Mouse (Mus musculus) cerebellum, adult 8-10 months (tissue): ENCODE data around the gene Itpr2.

Source experiments
- DNase-seq: peaks from one replicate; pipeline ENCODE4 v3.0.0; 2022

Itpr2 gene

DNA sequence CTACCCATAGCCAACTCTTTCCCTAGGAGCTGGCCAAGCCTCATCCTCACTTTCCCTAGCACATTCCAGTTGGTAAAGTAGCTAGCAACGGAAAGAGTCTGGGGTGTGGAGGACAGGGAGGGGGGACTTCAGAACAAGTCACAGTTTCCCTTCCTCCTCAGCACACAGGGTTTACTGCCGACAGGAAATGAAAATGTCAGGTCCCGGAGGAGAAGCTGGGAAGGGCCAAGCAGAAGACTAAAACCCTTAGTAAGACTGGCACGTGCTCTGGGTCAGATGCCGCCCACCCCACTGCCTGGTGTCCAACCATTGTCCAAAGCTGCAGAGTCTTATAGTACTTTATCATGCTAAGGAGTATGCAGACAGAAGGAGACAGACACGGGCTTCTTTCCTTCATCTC lies 293.0 kb downstream of the Itpr2 start:
- DNase-seq = no peak

DNA sequence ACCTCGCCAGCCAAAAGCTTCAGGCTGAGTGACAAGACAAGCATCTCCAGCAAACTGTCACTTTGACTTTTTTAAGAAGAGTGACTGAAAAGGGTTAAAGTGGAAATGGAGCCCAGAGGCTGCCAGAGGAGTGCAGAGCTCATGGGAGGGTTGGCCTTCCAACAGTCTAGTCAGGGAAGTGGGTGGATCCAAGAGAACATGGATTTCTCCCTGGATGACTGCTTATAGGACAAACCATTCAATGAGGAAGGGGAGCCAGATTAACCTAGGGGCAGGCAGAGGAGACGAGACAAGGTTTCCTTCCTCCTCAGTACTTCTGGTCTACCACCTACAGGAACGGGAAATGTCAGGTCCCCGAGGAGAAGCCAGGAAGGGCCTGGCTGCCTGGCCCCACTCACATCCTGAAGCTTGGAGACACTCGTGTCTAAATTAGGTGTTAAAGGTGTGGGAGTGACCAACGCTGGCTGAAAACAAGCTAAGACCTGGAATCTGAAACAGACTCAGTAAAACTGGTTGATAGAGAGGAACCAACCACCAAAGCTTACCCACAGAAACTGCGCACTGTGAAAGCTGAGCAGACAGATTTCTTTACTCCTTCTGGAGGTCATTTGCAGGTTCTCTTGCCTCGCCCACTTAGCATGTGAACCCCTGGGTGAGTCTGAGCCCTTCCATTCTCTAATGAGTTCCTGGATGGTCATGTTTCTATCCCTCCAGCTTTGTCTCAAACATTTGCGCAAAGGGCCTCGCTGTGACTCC lies 294.6 kb downstream of the Itpr2 start:
- no peak for DNase-seq

DNA sequence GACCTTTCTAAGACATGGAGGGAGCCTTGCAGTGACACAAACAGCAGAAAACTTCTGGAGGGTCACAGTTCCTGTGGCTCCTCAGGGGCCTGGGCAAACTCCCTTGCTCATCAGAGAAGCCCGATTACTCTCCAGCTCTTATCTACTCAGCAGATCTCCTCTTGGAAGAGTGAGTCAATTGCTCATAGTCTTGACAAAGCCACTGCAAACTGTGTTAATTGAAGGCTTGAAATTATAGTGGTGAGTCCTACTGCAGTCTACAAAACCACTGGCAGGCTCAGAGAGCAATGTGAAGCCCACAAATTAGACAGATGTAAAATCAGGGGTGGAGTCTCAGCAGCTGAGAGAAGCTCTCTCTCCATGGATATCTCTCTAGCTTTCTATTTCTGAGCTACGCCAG lies 296.9 kb downstream of the Itpr2 start:
- no peak for DNase-seq

DNA sequence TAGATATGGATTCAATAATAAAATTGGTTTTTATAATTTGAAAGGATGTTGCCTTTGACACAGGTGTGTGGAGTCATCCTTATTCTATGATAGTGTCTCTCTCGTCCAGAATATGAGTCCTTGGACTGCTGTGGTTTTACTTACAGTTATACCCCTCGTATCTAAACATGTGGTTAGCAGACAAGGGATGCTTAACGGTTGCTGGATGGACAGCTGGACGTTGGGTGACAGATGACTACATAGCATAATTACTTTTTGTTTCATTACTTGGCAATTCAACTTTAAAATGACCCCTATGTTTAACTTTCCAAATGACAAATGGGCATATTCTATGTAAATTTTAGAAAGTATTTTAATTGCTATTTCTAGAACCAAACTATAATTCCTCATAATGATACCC lies 297.6 kb downstream of the Itpr2 start:
- DNase-seq = no peak

DNA sequence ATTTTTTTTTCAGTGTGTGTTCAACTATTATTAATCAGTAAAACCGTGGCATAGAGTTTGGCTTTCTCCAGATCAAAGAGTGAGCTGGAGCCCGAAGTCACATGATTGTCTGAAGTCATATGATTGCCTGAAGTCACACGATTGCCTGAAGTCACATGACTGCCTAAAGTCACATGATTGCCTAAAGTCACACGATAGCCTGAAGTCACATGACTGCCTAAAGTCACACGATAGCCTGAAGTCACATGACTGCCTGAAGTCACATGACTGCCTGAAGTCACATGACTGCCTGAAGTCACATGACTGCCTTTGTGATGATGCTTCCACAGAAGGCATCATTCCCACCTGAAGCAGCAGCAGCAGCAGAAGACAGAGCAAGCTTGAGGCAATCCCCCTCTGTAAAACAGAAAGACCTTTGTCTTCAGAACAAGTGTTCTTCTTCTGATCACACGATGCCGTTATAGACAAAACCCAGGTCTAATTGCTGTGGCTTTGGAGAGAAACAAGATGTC lies 304.1 kb downstream of the Itpr2 start:
- DNase-seq = no peak

DNA sequence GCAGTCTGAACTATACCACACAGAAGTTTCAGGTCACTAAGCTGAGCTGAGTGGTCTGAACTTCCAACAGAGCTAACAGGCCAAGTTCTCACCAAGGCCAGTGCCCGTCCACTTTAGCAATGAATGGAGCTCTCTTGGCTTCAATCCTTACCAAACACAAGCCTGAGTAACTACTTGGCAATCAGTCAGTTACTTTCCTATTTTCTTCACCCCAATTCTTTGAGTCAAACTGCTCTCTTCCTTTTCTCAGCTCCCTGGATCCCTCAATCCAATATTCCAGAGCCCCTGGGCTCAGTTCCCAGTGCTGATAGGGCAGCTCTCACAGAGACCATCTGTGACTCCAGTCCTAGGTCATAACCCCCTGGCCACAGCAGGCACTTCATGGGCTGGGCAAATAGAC lies 305.3 kb downstream of the Itpr2 start:
- no peak for DNase-seq

DNA sequence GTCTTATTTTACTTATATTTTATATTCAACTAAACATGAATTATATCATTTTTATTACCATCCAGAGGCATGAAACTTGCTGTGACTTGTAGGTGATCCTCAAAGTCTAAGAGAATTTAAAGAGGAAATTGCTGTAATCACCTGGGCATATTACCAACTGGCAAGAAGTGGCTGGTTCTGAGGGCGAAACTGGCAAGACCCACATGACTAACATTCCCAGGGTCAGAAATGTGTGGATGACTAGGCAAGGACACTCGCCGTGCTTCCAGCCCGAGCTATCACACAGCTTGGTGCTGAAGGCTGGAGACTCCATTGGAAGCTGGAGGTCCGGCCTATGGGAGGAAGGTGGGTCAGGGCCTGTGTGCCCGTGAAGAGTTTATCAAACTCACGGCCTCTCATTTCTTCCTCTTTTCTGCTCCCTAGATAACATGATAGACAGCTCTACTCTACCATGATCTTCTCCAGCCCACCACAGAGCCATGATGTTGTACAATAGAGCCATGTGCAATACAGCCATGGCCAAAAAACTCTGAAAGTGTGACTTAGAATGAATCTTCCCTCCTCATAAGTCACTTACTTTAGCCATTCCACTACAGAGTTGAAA lies 306.1 kb downstream of the Itpr2 start:
- no peak for DNase-seq

DNA sequence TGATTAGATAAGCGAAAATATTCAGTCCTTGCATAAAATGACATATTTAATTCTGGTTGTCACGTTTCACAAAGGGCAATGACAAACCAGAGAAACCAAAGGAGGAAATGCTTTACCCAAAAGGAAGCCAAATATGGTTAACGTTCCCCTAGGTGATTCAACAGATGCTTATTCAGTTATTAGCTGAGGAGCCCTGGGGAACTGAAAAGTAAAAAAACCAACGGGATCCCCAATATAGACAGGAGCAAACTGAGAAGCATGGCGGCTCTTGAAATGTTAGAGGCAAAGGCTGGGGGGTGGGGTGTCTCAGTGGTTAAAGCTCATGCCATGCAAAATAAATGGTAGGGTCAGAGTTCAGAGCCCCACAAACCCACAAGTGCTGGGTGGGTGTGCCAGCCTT lies 310.1 kb downstream of the Itpr2 start:
- no peak for DNase-seq

DNA sequence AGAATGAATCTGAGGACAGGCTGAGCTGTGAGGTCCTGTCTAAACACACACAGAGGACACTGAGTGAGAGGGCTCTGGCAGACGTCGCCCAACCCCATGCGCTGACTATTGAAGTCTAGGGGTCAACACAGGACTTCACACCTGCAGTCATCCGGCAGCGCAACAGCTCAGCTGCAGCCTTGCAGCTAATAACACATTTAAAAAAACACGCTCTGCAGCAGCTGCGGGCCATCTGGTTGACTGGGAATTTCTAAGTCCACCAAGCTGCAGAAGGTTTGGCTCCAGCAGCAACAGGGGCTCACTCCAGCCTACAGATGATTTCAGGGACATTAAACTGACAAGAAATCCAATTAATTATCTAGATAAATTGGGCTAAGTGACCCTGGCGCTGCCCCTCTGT lies 312.0 kb downstream of the Itpr2 start:
- DNase-seq = no peak

DNA sequence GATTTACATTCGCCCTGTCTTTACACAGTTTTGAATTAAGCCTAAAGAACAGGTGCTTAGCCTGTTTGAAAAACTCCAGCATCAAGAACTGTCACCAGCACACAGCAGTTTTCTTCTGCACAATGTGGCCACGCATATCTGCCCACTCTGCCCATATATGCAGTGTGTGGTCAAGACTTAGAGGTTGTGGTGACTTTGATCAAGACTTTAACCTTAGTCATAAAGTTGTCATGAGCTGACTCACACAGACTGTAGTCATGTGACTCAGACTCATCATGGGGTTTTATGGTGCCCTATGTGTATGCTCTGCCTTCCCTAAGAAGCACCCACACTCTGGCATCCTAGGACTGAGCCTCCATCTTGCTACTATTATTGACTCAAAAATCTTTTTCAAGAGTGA lies 316.5 kb downstream of the Itpr2 start:
- no peak for DNase-seq

DNA sequence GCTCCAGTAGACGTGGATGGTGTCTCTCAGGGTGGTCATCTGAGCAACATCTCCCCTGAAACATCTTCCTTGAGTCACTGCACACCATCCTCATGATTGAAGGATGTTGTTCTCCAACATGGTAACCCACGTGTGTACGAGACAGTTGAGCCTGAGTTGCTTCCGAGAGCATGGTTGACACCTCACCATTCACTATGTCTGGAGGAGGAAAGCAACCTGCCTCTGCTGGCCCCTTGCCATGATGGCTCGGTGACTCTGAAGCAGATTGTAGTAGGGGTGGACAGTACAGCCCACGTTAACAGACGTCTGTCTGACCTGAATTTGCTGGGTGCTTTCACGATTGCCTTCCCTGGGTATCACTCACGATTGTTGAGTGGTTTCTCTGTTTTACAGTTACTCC lies 317.3 kb downstream of the Itpr2 start:
- DNase-seq = no peak

DNA sequence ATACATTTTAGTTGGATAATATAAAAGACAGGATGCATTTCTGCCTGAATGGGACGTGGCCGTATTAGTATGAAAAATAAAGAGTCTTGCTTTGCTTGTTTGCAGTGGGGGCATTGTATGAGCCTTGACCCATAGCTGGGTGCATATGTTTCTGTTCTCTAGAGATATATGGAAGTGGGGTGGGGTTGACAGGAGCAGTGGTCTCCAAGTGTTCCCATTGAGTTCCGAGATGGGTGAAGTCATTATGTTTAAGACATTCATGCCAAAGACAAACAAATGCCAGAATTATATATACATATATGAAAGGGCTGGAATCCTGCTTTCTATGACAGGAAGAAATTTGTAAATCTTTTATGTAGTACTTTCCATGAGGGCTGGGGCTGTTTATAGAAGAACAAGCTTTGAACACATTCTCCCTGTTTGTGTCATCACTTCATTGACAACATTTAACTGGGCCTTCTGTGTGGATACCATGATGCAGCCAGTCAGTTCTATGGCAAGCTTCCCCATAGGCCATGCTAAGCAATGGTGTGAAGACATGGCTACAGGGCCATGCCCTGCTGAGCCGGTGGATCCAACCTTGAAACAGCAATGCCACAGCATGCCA lies 327.3 kb downstream of the Itpr2 start:
- DNase-seq = no peak

DNA sequence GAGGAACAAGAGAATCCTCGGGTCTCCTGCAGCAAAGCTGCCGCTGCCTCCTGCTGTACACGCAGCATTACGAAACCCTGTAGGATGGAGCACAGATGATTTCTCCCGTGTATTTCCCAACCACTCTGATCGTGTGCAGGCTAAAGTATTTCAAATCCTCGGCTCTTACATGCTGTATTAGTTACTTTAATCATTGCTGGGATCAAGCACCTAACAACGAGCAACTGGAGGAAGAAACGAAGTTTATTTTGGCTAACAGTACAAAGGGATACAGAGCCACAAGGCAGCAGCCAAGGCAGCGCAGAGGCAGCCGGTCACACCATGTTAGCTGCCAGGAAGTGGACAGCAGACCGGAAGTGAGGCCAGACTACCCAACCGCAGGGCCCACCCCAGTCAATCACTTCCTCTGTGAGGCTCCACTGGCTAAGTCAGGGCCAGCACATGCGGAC lies 331.4 kb downstream of the Itpr2 start:
- no peak for DNase-seq

DNA sequence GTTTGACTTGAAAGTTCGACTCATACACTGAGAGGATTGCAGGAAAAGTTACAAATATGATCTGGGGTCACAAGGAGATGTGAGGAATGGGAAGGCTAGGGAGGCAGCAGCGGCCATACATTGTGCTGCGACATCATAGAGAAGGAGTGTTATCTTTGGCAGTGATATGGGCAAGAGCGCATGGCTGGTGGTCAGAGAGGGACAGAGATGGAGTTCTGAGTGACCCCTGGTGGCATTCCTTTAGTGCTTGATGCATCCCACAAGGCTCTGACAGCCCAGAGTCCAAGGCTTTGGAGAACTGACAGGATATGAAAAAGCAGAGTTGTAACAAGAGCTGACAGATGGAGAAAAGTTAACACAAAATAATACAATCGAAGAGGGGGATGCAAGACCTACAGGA lies 334.8 kb downstream of the Itpr2 start:
- no peak for DNase-seq

DNA sequence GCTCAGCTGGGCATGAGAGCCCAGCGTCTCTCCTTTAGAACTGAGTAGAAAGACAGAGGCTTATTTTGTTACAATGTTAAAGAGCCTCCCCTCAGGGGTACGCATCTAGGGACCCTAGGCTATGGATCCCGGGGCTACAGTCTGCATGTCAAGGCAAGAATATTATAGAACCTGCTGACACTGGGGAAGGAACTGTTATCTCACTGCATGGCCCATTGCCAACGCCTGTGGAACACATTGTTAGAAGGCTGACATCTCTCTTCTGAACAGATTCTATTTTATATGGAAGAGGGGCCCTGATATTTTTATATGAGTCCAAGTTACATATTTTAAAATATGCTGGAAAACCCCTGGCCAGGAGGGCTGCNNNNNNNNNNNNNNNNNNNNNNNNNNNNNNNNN lies 342.4 kb downstream of the Itpr2 start:
- peak; percentile 32 for DNase-seq

DNA sequence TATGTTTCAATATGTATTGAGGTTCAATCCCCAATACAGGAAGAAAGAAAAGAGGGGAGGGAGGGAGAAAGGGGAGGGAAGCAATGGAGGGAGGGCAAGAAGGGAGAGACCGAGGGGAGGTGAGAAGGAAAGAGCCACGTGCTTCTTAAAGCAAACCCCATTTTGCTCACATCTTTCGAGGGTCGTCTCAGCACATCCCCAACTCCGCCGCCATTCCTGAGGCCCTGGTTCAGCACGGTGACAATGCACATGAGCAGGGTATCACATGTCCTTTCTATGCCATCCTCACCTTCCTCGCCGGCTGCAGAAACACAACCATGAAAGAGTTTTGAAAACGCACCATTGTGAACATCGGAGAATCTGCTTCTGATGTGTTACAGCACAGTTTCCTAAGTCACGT lies 343.3 kb downstream of the Itpr2 start:
- no peak for DNase-seq

DNA sequence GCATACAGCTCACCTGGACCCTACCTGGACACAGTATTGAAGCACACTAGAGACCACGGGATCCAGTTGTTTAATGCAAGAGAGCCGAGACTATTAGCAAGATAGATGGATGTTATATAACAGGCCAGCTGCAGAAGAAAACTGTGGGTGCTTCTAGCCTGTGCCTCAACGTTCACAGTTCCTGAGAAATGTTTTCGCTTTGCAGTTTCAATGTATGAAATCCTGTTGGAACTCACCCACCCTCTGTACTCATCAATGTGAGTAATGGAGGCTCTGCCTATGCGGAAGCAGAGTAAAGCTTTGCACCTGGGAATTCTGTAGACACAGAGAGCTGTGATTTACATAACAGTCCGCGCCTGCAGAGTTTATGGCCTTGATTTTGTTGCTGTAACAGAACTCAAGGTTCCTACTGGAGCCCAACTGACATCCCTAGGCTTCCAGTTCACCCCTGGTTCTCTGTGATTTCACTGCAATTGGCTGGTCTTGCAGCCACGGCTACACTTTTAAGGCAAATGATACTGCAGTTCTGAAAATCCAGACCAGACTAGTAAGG lies 344.0 kb downstream of the Itpr2 start:
- no peak for DNase-seq

DNA sequence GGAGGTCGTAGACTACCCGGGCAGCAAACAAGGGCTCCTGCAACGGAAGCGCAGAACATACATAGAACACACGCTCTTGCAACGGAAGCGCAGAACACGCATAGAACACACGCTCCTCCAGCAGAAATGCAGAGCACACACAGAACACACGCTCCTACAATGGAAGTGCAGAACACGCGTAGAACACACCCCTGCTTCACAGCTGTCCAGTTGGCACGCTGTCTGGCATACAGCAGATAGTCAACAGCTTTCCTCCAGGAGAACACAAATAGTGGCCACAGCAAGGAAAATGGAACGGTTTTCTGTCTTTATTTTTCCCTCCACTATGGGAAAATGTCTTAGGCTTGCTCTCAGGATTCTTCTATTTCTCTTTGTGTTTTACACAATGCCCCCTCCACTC lies 344.9 kb downstream of the Itpr2 start:
- DNase-seq = no peak

DNA sequence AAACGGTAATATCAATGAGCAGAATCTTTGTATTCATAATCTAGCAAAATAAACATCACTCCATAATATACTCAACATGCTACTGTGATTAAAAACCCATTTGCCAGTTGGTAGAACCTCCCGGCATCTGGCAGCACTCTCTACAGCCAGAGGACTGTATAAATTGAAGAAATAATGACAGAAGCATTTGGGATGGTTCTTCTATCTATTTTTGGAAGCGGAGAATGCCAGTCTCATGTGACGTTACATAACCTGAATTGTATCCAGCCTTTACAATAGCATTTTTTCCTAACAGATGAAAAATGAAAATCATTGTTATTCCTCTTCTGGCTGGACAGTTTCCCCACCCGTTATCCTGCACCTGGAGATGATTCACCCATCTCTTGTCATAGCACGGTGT lies 345.5 kb downstream of the Itpr2 start:
- no peak for DNase-seq

DNA sequence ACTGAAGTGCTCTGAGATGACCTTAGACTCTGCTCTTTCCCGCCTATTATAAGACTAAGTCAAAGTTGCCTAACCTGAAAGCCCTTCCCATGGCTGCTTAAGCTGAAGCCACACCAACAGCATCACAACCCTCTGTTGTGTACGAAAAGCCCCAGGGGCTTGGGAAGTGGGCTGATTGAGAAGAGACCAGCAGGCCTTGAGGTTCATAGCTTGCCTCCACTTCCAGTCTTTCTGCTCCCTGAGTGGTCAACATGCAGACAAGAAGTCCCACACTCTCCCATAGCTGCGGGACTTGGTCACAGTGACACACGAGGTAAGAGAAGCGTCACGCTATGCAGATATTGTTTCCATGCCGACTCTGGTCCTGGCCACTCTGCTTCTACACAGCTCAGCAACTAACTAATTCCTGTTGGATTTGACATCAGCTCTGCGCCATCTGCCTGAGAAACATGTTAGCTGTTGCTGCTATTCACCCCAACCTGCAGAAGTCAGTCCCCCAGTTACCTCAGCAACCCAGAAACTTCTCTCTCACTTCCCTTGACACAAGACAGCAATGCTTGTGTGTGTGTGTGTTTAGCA lies 346.8 kb downstream of the Itpr2 start:
- DNase-seq = no peak

DNA sequence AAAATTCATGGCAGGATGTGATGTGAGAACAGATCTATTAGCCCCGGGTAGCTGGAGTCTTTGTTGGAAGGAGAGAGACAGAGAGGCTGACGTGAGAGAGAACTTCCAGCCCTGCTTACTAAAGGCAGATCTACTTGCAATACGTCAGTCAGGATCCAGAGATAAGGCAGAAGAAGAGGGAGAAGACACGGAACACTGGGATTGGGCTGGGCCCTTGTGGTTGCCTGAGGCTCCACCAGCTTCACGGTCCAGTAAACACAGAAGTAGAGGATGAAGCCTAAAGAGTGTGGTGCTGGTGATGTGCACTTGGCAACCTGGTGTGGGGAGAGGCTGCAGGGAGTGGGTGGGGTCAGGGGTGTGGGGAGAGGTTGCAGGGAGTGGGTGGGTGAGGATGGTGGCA lies 349.2 kb downstream of the Itpr2 start:
- no peak for DNase-seq

DNA sequence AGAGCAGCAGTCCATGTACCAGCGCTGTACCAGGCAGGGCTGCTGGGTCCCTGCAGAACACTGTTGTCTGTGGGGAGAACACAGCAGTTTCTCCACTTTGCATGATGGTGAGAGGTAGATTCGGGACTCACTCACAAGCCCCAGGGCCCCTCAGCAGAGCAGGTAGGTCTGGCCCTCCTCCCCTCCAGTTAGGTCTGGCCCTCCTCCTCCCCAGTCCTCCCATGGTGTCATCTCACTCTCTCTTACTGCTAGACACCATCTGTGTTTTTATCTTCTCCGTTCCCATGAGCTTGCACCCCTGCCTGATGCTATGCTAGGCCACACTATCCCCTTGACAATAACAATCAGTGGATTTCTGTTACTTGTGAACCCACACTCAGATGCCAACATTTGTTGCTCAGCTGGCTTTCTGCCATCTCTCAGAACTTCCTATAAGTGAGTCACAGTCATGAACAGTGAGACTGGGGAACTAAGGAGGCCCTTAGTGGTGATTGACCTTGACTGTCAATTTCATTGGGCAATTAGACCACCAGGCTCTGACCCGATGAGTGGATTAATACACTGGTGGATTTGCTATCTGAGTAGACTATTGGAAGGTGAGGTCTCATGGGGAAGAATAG lies 360.9 kb downstream of the Itpr2 start:
- DNase-seq = no peak

DNA sequence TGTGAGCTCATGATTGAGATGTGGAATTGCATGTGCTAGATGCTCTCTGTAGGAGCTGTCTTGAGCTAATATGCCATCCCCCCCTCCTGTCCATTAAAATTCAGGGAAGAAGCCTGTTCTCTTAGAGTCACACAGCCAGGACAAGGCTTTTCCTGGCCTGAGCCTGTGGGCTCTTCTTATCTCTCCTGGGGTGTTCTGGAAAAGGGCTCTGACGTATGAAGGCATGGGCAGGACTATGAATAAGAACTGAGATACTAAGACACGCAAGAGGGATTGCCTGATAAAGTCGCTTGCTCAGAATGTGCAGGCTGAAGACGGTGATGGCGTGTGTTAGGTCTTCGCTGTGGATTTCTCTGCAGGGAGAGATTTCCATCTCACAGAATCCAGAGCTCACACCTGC lies 361.9 kb downstream of the Itpr2 start:
- no peak for DNase-seq
